Mouse (Mus musculus) CH12.LX (cell line): ENCODE data around the gene Gramd1b. TPM values are rescaled to one million over a fixed set of nuclear protein-coding genes. Genes with fewer than 3 reads are reported as not detected.

ENCODE experiments used
- DNase-seq: peaks from one replicate; pipeline ENCODE4 v3.0.0-alpha.2; 2013; ENCODE audit errors: extremely low read depth
- H3K27ac ChIP-seq: 2 replicates; pipeline ENCODE4 v1.5.1; 2012; ENCODE audit warnings: low read depth, mild to moderate bottlenecking, control low read depth, moderate library complexity; ENCODE audit not compliant: insufficient read depth
- H3K27me3 ChIP-seq: replicated peaks from 2 replicates; pipeline ENCODE3; 2012; ENCODE audit warnings: inconsistent platforms
- H3K36me3 ChIP-seq, 2 experiments: replicated peaks in 1 of 2; 2 replicates each; pipeline versions ENCODE3 to v1.6.1; 2012; ENCODE audit warnings: inconsistent platforms in 1 of 2, low read length in 1 of 2, mild to moderate bottlenecking in 1 of 2, mixed read lengths in 1 of 2, moderate library complexity in 1 of 2; ENCODE audit not compliant: control insufficient read depth in 1 of 2, insufficient read depth in 1 of 2
- H3K4me1 ChIP-seq, 2 experiments: 2 replicates each; pipeline ENCODE4 v1.6.1; 2012; ENCODE audit warnings: inconsistent platforms in 1 of 2, moderate library complexity in 1 of 2; ENCODE audit not compliant: insufficient read depth in 2 of 2, control insufficient read depth in 1 of 2
- H3K4me2 ChIP-seq: 2 replicates; pipeline ENCODE4 v1.6.1; 2012; ENCODE audit warnings: low read depth, mild to moderate bottlenecking, control low read depth; ENCODE audit not compliant: poor library complexity, insufficient read depth, severe bottlenecking
- H3K4me3 ChIP-seq, 3 experiments: fragments of 150-350 bp in 1 of 3; sonication (generic) in 1 of 3; replicated peaks in 1 of 3; 2 replicates each; pipeline versions ENCODE3 to v1.5.1; 2011 to 2012; ENCODE audit warnings: low read depth in 2 of 3, low read length in 2 of 3, mild to moderate bottlenecking in 2 of 3, moderate library complexity in 2 of 3, control low read depth in 1 of 3, improper control_type of control experiment in 1 of 3, inconsistent platforms in 1 of 3, mixed read lengths in 1 of 3; ENCODE audit not compliant: poor library complexity in 1 of 3
- H3K79me2 ChIP-seq: replicated peaks from 2 replicates; pipeline ENCODE4 v1.6.1; 2012; ENCODE audit warnings: mild to moderate bottlenecking, moderate library complexity; ENCODE audit not compliant: control insufficient read depth, poor library complexity, insufficient read depth, severe bottlenecking; ENCODE audit errors: extremely low read depth
- H3K9ac ChIP-seq: 2 replicates; pipeline ENCODE4 v1.6.1; 2012; ENCODE audit warnings: low read depth, mild to moderate bottlenecking, control low read depth, moderate library complexity; ENCODE audit not compliant: insufficient read depth
- H3K9me3 ChIP-seq: replicated peaks from 2 replicates; pipeline ENCODE3; 2012; ENCODE audit warnings: low read length, inconsistent platforms, mixed read lengths
- CTCF ChIP-seq, 2 experiments: IDR thresholded peaks in 1 of 2; conservative IDR thresholded peaks in 1 of 2; 2 replicates each; pipeline ENCODE4 v1.5.1; 2011 to 2012; ENCODE audit warnings: low read depth in 2 of 2, low read length in 2 of 2, improper control_type of control experiment in 1 of 2, inconsistent platforms in 1 of 2, mild to moderate bottlenecking in 1 of 2, moderate library complexity in 1 of 2
- EP300 ChIP-seq: IDR thresholded peaks from 2 replicates; pipeline ENCODE4 v1.6.1; 2011; ENCODE audit warnings: low read length, improper control_type of control experiment
- GABPA ChIP-seq: IDR thresholded peaks from 2 replicates; pipeline ENCODE4 v1.6.1; 2012; ENCODE audit warnings: low read depth, low read length, improper control_type of control experiment, inconsistent platforms; ENCODE audit not compliant: insufficient replicate concordance
- JUND ChIP-seq: conservative IDR thresholded peaks from 2 replicates; pipeline ENCODE4 v1.6.1; 2011; ENCODE audit warnings: low read depth, low read length, improper control_type of control experiment
- KAT2A ChIP-seq: IDR thresholded peaks from 2 replicates; pipeline ENCODE4 v1.6.1; 2012; ENCODE audit warnings: low read length, improper control_type of control experiment, inconsistent platforms; ENCODE audit not compliant: insufficient replicate concordance
- MAX ChIP-seq: IDR thresholded peaks from 2 replicates; pipeline ENCODE4 v1.6.1; 2011; ENCODE audit warnings: low read length, improper control_type of control experiment
- MAZ ChIP-seq: IDR thresholded peaks from 2 replicates; pipeline ENCODE4 v1.6.1; 2012; ENCODE audit warnings: low read depth, mild to moderate bottlenecking, inconsistent platforms, low read length, improper control_type of control experiment, moderate library complexity
- MEF2A ChIP-seq: IDR thresholded peaks from 2 replicates; pipeline ENCODE4 v1.6.1; 2014; ENCODE audit warnings: low read depth, mild to moderate bottlenecking, inconsistent platforms, low read length, improper control_type of control experiment, borderline replicate concordance
- PAX5 ChIP-seq: IDR thresholded peaks from 2 replicates; pipeline ENCODE4 v1.6.1; 2012; ENCODE audit warnings: low read length, inconsistent platforms, mixed read lengths
- POLR2AphosphoS2 ChIP-seq: IDR thresholded peaks from 2 replicates; pipeline ENCODE4 v1.6.1; 2011; ENCODE audit warnings: low read depth, low read length, improper control_type of control experiment
- SIN3A ChIP-seq: IDR thresholded peaks from 2 replicates; pipeline ENCODE4 v1.6.1; 2012; ENCODE audit warnings: low read length, improper control_type of control experiment, inconsistent platforms
- TBP ChIP-seq: conservative IDR thresholded peaks from 2 replicates; pipeline ENCODE4 v1.6.1; 2011; ENCODE audit warnings: low read depth, low read length, improper control_type of control experiment
- TCF12 ChIP-seq: IDR thresholded peaks from 2 replicates; pipeline ENCODE4 v1.6.1; 2014; ENCODE audit warnings: low read depth, mild to moderate bottlenecking, inconsistent platforms, low read length, improper control_type of control experiment
- USF1 ChIP-seq: IDR thresholded peaks from 2 replicates; pipeline ENCODE4 v1.6.1; 2014; ENCODE audit warnings: low read depth, mild to moderate bottlenecking, inconsistent platforms, low read length, improper control_type of control experiment
- ZKSCAN1 ChIP-seq: IDR thresholded peaks from 2 replicates; pipeline ENCODE4 v1.6.1; 2012; ENCODE audit warnings: low read depth, inconsistent platforms, low read length, improper control_type of control experiment, borderline replicate concordance
- ZNF384 ChIP-seq: IDR thresholded peaks from 2 replicates; pipeline ENCODE4 v1.6.1; 2012; ENCODE audit warnings: low read depth, low read length, improper control_type of control experiment, inconsistent platforms
- dilution Hi-C: fragments of 300-500 bp; cut with MboI; formaldehyde crosslinking; loops from 2 replicates; pipeline ENCODE4 v1.14.3; 2020; ENCODE audit warnings: low sequenced_read_pairs; ENCODE audit not compliant: extremely low pct_unique_long_range_greater_than_20kb, extremely low pct_ligation_motif_present
- in situ Hi-C: fragments of 300-500 bp; cut with MboI; formaldehyde crosslinking; loops from 3 replicates; pipeline ENCODE4 v1.14.3; 2019; ENCODE audit warnings: low sequenced_read_pairs, low pct_ligation_motif_present, low pct_unique_long_range_greater_than_20kb, mixed read lengths
- polyA plus RNA-seq: library from polyadenylated mRNA; unstranded; fragments of >175 nt; gene quantifications from 2 replicates; pipeline ENCODE4 v1.2.1, GENCODE M21; 2012; ENCODE audit warnings: low read depth; ENCODE audit not compliant: insufficient read length
- total RNA-seq, 2 experiments: library from RNA; depleted of rRNA; stranded (reverse); fragments of 300-350 nt in 1 of 2; fragments of >200 nt in 1 of 2; gene quantifications; 2 replicates each; pipeline ENCODE4 v1.2.3; 2012 to 2014

The Gramd1b gene
- total and polyA plus RNA-seq, 3 experiments, result 13.3 to 40.8 (median 16.7) TPM

- no peak for DNase-seq
- dilution Hi-C loops, result no loop called here
- H3K27me3 ChIP-seq, result no peaks in the 10 kb centered on the region
- TF ChIP-seq JUND, result no peak
- H3K36me3 ChIP-seq, result no peaks in the 10 kb centered on the region
- H3K9me3 ChIP-seq, result no peaks in the 10 kb centered on the region
- H3K9ac ChIP-seq, result no peak overlapping the region
- no peak overlapping the region for H3K4me2 ChIP-seq
- H3K79me2 ChIP-seq, result no peaks in the 10 kb centered on the region
- in situ Hi-C loops, result no loop called here
- peaks cover 0 to 7% of the 10 kb centered on the region in 2 experiments; a peak in 3 of 4 replicates for H3K4me1 ChIP-seq
- H3K27ac ChIP-seq, result no peak overlapping the region
- H3K4me3 ChIP-seq, result no peak overlapping the region
Observed at GRCm38 (mm10) chr9:40563750-40564149, 32.6 kb upstream of the Gramd1b start.

GRCm38 (mm10) chr9:40559646-40560045, 28.5 kb upstream of the Gramd1b start:
- no peaks in the 10 kb centered on the region for H3K9me3 ChIP-seq
- no peak for TF ChIP-seq KAT2A
- no peak for TF ChIP-seq CTCF (conservative IDR thresholded peaks at IDR 0.05 in 1 of 2, IDR thresholded peaks at IDR 0.05 in 1 of 2; ENCODE audit: low read depth in 2 of 2, low read length in 2 of 2)
- no peak for TF ChIP-seq GABPA
- no peak for TF ChIP-seq SIN3A
- TF ChIP-seq POLR2AphosphoS2, result no peak
- no peak for TF ChIP-seq TBP
- no peak for TF ChIP-seq MAZ
- TF ChIP-seq PAX5, result no peak
- TF ChIP-seq ZNF384, result no peak
- TF ChIP-seq MAX, result no peak
- TF ChIP-seq MEF2A, result no peak
- no peak for TF ChIP-seq ZKSCAN1
- no peak for TF ChIP-seq USF1
- no peak for TF ChIP-seq TCF12
- TF ChIP-seq EP300, result no peak
- TF ChIP-seq, all 38 proteins: peak for 0
- Histone ChIP-seq H3K9ac (no peak overlapping the region), H3K27me3 (no peaks in the 10 kb centered on the region), H3K79me2 (no peaks in the 10 kb centered on the region), H3K27ac (no peak overlapping the region), H3K4me3 (no peak overlapping the region), H3K36me3 (no peaks in the 10 kb centered on the region), H3K4me2 (no peak overlapping the region), H3K4me1 (peaks cover 0 to 10% of the 10 kb centered on the region in 2 experiments; a peak in 3 of 4 replicates)
- dilution Hi-C loops, result no loop called here
- DNase-seq, result no peak
- in situ Hi-C loops, result no loop called here
